Mouse (Mus musculus) liver, postnatal 0 days (tissue): ENCODE results near the gene Mks1. TPM values are rescaled to one million over a fixed set of nuclear protein-coding genes. Genes with fewer than 3 reads are reported as not detected.

Experiments used
- ATAC-seq: fragments of 200-750 bp; cut with Nextera tagmentation; 2 replicates; pipeline ENCODE4 v1.8.0; 2017; ENCODE audit warnings: mild to moderate bottlenecking, moderate library complexity
- DNase-seq: peaks from one replicate; pipeline ENCODE4 v3.0.0-alpha.2; 2016
- H3K27ac ChIP-seq: fragments of 300-500 bp; sonication (generic); 2 replicates; pipeline ENCODE4 v1.5.1; 2014; ENCODE audit warnings: antibody characterized with exemption, moderate library complexity, mild to moderate bottlenecking, low read depth
- H3K27me3 ChIP-seq: fragments of 300-500 bp; sonication (generic); 2 replicates; pipeline ENCODE4 v1.6.1; 2014; ENCODE audit warnings: low read length, control low read depth, mixed read lengths; ENCODE audit not compliant: insufficient read depth
- H3K36me3 ChIP-seq: fragments of 300-500 bp; sonication (generic); replicated peaks from 2 replicates; pipeline ENCODE4 v1.6.1; 2014; ENCODE audit warnings: mild to moderate bottlenecking, control low read depth, low read length, moderate library complexity, mixed read lengths; ENCODE audit not compliant: insufficient read depth
- H3K4me1 ChIP-seq: fragments of 300-500 bp; sonication (generic); 2 replicates; pipeline ENCODE4 v1.6.1; 2014; ENCODE audit warnings: antibody characterized with exemption, mild to moderate bottlenecking, control low read depth; ENCODE audit not compliant: insufficient read depth
- H3K4me2 ChIP-seq: fragments of 300-500 bp; sonication (generic); 2 replicates; pipeline ENCODE4 v1.6.1; 2014; ENCODE audit warnings: low read depth, mild to moderate bottlenecking, low read length, moderate library complexity, mixed read lengths
- H3K4me3 ChIP-seq: fragments of 300-500 bp; sonication (generic); 2 replicates; pipeline ENCODE4 v1.5.1; 2014; ENCODE audit warnings: low read depth, low read length
- H3K9ac ChIP-seq: fragments of 300-500 bp; sonication (generic); replicated peaks from 2 replicates; pipeline ENCODE4 v1.6.1; 2014; ENCODE audit warnings: mild to moderate bottlenecking, moderate library complexity
- H3K9me3 ChIP-seq: fragments of 300-500 bp; sonication (generic); 2 replicates; pipeline ENCODE4 v1.6.1; 2016; ENCODE audit warnings: mild to moderate bottlenecking, control low read depth, low read length, mixed read lengths
- CTCF ChIP-seq: sonication (generic); IDR thresholded peaks from 2 replicates; pipeline ENCODE4 v1.5.1; 2016; ENCODE audit warnings: antibody characterized with exemption, low read depth
- EP300 ChIP-seq: IDR thresholded peaks from 2 replicates; pipeline ENCODE4 v1.6.1; 2016; ENCODE audit warnings: antibody characterized with exemption, low read depth, mild to moderate bottlenecking
- WGBS: fragments of 180-500 bp; shearing (Covaris S2); extraction: QIAGEN DNeasy Blood & Tissue Kit; methylation state at CpG from one replicate; pipeline ENCODE4 v1.1.7; 2014; ENCODE audit not compliant: insufficient replicate concordance; 5-methylcytosine and 5-hydroxymethylcytosine counted together
- polyA plus RNA-seq: library from polyadenylated mRNA; unstranded; fragments of >200 nt; fragmentation: Nextera tagmentation; extraction: Ambion mirVana; gene quantifications from 2 replicates; pipeline ENCODE4 v1.2.1, GENCODE M21; 2015

The Mks1 gene
- polyA plus RNA-seq, 1 experiment from 2014 or later: 1.4 TPM

- Histone ChIP-seq H3K27me3 (no peaks in the 10 kb centered on the region), H3K27ac (no peak overlapping the region), H3K4me3 (no peak overlapping the region), H3K9ac (no peak overlapping the region), H3K36me3 (no peaks in the 10 kb centered on the region), H3K4me1 (no peaks in the 10 kb centered on the region), H3K4me2 (no peak overlapping the region), H3K9me3 (no peaks in the 10 kb centered on the region)
- WGBS: 67% methylated on average over 2 of the region's 2 CpGs
- no peak for TF ChIP-seq CTCF
- TF ChIP-seq EP300: no peak
- no peak for ATAC-seq
- DNase-seq: no peak
These were observed 17.1 kb downstream of the Mks1 start for GRCm38 (mm10) chr11:87870096-87870495.

DNA sequence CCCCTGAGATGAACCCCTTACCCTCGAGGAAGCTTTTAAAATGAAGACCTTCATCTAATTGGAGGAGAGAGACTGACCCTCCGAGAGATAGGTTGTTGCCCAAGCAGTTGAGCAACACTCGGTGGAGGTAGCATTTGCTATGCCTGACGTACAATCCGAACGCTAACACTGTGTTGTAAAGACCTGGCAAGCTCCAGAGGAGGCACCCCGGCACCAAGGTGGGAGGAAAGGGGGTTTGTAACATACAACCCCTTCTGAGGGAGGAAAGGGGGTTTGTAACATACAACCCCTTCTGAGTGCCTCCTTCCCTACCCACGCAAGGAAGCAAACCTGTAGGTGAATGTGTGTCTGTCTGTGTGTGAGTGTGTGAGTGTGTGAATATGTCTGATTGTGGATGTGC is 18.8 kb downstream of the Mks1 start:
- TF ChIP-seq EP300 (no peak), CTCF (no peak)
- Histone ChIP-seq H3K36me3 (no peaks in the 10 kb centered on the region), H3K4me3 (no peak overlapping the region), H3K27me3 (no peaks in the 10 kb centered on the region), H3K4me1 (no peaks in the 10 kb centered on the region), H3K9me3 (no peaks in the 10 kb centered on the region), H3K9ac (no peak overlapping the region), H3K27ac (no peak overlapping the region), H3K4me2 (no peak overlapping the region)
- 47% methylated on average over 8 of the region's 8 CpGs for WGBS
- ATAC-seq: no peak
- no peak for DNase-seq

- ATAC-seq: no peak
- no peak for TF ChIP-seq CTCF
- no peak for TF ChIP-seq EP300
- H3K4me1 ChIP-seq: no peaks in the 10 kb centered on the region
These were observed 22.4 kb downstream of the Mks1 start, which contains the start of gene Epx for GRCm38 (mm10) chr11:87875436-87875835. Gene Epx, minus strand, starts transcription at chr11:87875536.

DNA sequence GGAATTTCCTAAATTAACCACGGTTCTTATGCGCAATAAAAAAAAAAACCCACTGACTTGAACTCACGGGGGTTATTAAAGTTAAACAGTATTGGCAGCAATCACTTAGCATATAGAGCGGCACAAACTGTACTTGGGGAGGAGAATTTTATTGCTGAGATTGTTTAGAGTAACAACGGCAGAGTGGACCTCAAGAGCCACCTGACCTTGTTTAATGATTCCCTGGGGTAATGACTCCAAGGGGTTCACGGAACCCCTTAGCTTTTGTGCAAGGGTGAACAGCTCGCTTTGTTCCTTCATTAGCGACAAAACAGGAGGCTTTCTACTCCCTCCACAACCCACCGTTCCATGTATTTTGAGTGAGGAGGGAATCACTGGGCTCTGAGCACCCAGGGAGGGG is 26.8 kb downstream of the Mks1 start:
- 75% methylated on average over 9 of the region's 9 CpGs for WGBS

More at GRCm38 (mm10) chr11:87875436-87875835, 22.4 kb downstream of the Mks1 start, which contains the start of gene Epx:
- 77% methylated on average over 6 of the region's 6 CpGs for WGBS
- no peak within 1 kb of the TSS for H3K4me2 ChIP-seq
- no peaks in the 10 kb centered on the region for H3K36me3 ChIP-seq
- no peaks in the 10 kb centered on the region for H3K27me3 ChIP-seq
- no peak within 1 kb of the TSS for H3K27ac ChIP-seq
- DNase-seq: no peak
- H3K9ac ChIP-seq: no peak within 1 kb of the TSS
- H3K4me3 ChIP-seq: no peak within 1 kb of the TSS
- H3K9me3 ChIP-seq: no peaks in the 10 kb centered on the region

GRCm38 (mm10) chr11:87881714-87882113 is 28.7 kb downstream of the Mks1 start:
- no peaks in the 10 kb centered on the region for H3K9me3 ChIP-seq
- no peaks in the 10 kb centered on the region for H3K27me3 ChIP-seq
- H3K9ac ChIP-seq: no peak overlapping the region
- DNase-seq: no peak
- H3K36me3 ChIP-seq: no peaks in the 10 kb centered on the region
- 45% methylated on average over 4 of the region's 4 CpGs for WGBS
- no peaks in the 10 kb centered on the region for H3K4me1 ChIP-seq
- no peak overlapping the region for H3K4me3 ChIP-seq
- H3K27ac ChIP-seq: no peak overlapping the region
- no peak for TF ChIP-seq EP300
- no peak for TF ChIP-seq CTCF
- no peak for ATAC-seq
- no peak overlapping the region for H3K4me2 ChIP-seq

More for the DNA sequence above, 26.8 kb downstream of the Mks1 start:
- Histone ChIP-seq H3K9me3 (no peaks in the 10 kb centered on the region), H3K4me3 (no peak overlapping the region), H3K4me2 (no peak overlapping the region), H3K9ac (no peak overlapping the region), H3K4me1 (no peaks in the 10 kb centered on the region), H3K36me3 (no peaks in the 10 kb centered on the region), H3K27me3 (no peaks in the 10 kb centered on the region), H3K27ac (no peak overlapping the region)
- no peak for DNase-seq
- no peak for TF ChIP-seq EP300
- TF ChIP-seq CTCF: no peak
- no peak for ATAC-seq

DNA sequence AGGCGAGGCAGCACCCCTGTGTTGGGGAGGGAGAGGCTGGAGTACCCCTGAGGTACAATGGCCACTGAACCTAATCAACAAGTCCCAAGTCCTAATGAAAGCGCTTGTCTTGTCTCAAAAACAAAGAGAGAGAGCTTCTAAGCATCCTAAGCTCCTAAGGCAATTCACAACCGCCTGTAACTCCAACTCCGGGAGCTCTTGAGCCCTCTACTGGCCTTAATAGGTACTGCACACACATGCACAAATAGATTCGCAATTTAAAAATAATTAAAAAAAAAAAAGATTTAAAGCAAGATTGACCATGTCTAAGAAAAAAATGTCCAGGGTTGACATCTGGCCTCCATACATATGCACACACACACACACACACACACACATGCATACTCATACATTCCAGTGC is 30.5 kb downstream of the Mks1 start:
- Histone ChIP-seq H3K9me3 (no peaks in the 10 kb centered on the region), H3K36me3 (no peaks in the 10 kb centered on the region), H3K4me1 (no peaks in the 10 kb centered on the region), H3K4me2 (no peak overlapping the region), H3K27me3 (no peaks in the 10 kb centered on the region), H3K4me3 (no peak overlapping the region), H3K27ac (no peak overlapping the region), H3K9ac (no peak overlapping the region)
- TF ChIP-seq CTCF (peak; percentile 66), EP300 (no peak)
- 33% methylated on average over 5 of the region's 5 CpGs for WGBS
- ATAC-seq: no peak
- no peak for DNase-seq

- Histone ChIP-seq H3K27me3 (no peaks in the 10 kb centered on the region), H3K9ac (no peak overlapping the region), H3K4me1 (no peaks in the 10 kb centered on the region), H3K9me3 (no peaks in the 10 kb centered on the region), H3K4me2 (no peak overlapping the region), H3K36me3 (no peaks in the 10 kb centered on the region), H3K4me3 (no peak overlapping the region), H3K27ac (no peak overlapping the region)
- ATAC-seq (no peak), DNase-seq (no peak)
- no peak for TF ChIP-seq CTCF
- no peak for TF ChIP-seq EP300
- 66% methylated on average over 5 of the region's 5 CpGs for WGBS
These were observed 31.8 kb downstream of the Mks1 start for GRCm38 (mm10) chr11:87884856-87885255.
